Mouse (Mus musculus) urinary bladder, postnatal 0 days (tissue): ENCODE data around the gene Olfr1123. TPM values are rescaled to one million over a fixed set of nuclear protein-coding genes. Genes with fewer than 3 reads are reported as not detected.

Experiments used
- polyA plus RNA-seq: library from polyadenylated mRNA; unstranded; fragments of >200 nt; fragmentation: Nextera tagmentation; extraction: Ambion mirVana; gene quantifications from 2 replicates; pipeline ENCODE4 v1.2.1, GENCODE M21; 2015

Gene Olfr1123
- polyA plus RNA-seq: not detected in 2 replicates

DNA sequence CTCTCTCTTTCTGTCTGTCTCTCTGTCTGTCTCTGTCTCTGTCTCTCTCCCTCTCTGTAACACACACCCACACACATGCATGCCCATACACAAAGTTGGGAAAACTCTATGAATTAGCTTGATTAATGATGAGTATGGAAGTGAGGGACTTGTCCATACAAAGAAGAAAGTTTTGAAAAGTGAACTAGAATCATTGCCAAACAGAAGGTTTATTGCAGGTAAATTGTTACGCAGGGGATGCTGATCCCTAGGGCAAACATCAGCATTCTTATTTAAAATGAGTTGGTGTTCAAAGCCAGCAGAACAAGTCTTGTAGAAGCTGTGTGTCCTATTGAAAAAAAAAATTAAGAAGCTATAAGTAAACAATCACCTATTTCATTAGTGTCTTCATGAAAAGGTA, at the start of gene Olfr1123:
Gene Olfr1123, plus strand, starts transcription at position 301 of the 400 bp plus-strand sequence.

DNA sequence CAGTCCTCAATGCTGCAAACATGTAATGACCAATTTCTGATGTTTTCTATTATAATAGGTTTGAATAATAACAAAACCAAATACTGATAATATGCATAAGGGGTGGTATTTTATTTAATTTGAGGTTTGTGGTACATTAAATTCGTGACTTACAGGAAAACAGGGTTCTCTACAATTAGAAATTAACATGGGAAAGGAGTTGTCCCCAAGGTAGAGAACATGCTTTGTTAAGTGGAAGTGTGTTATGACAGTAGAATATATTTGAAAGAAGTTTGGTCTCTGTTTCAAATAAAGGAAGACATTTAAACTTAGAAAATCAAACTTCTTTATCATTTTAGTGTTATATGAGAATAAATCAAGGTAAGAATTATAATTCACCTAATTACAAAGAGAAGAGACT, 46.8 kb upstream of the Olfr1123 start, which contains the start of gene Olfr1121:
Gene Olfr1121, plus strand, starts transcription at position 301 of the 400 bp plus-strand sequence.

DNA sequence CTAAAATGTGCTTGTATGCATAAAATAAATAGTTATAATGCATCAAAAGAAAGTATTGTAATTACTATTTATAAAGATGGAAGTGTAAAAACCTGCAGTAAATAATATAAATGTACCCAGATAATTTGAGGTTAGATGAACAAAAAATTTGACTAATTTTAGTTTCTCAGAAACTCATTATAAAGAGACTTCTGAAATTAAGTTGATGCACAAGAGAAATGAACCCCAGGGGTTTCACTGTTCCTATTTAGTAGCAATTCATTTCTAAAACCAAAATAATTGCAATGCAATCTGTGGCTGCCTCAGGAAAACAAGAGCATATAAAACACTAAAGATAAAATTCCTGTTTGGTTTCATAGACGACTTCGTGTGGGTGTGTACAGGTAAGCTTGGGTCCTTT, 30.9 kb upstream of the Olfr1123 start, which contains the start of gene Olfr1122:
Gene Olfr1122, plus strand, starts transcription at position 301 of the 400 bp plus-strand sequence.

DNA sequence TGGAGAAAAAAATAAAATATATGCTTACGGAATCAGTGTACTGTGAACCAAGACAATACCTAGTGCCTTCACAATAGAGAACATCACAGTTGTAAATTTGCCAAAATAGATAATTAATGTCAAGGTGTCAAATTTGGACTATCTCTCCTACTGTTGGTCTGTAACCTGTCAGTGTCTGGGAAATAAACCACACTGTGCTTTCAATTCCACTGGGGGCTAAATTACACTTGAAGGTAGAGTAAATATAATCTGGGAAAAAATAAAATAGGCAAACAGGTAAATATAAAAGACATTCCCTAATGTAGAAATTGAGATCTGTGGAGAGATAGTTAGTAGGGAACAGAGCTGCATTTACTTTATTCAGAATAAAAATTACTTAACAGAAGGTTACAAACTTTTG, 13.5 kb downstream of the Olfr1123 start, which contains the start of gene Olfr1124:
Gene Olfr1124, plus strand, starts transcription at position 301 of the 400 bp plus-strand sequence.

DNA sequence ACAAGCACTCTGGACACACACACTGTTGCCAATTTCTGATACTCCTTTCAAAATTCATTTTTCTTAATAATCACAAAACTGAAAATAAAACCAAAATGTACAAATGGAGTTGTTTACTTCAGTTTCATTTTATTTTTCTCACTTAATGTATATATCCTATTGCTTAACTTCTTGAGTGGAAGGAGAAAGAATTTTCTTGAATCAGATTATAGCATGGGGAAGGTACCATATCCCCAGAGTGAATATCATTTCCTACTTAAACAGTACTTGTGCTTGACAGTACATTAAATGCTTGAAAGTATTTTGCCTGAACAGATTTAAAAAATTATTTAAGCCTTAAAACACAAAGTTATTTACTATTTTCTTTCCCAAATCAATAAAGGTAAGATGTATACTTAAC, 37.2 kb downstream of the Olfr1123 start, which contains the start of gene Olfr1126:
Gene Olfr1126, plus strand, starts transcription at position 301 of the 400 bp plus-strand sequence.

Other genes starting within 250 kb of the Olfr1123 start
- not detected in 2 replicates for gene Olfr1112, start 228.8 kb upstream of the Olfr1123 start, polyA plus RNA-seq
- gene Olfr1113, start 207.7 kb upstream of the Olfr1123 start, polyA plus RNA-seq: not detected in 2 replicates
- not detected in 2 replicates for gene Olfr1115, start 168.6 kb upstream of the Olfr1123 start, polyA plus RNA-seq
- gene Olfr1116, start 149.1 kb upstream of the Olfr1123 start, polyA plus RNA-seq: not detected in 2 replicates
- gene Olfr1118, start 109.1 kb upstream of the Olfr1123 start, polyA plus RNA-seq: not detected in 2 replicates
- not detected in 2 replicates for gene Olfr1120, start 61.8 kb upstream of the Olfr1123 start, polyA plus RNA-seq
- gene Olfr1121, start 46.7 kb upstream of the Olfr1123 start, polyA plus RNA-seq: not detected in 2 replicates
- gene Olfr1122, start 30.8 kb upstream of the Olfr1123 start, polyA plus RNA-seq: not detected in 2 replicates
- gene Olfr1124, start 13.6 kb downstream of the Olfr1123 start, polyA plus RNA-seq: 0.05 TPM in 1 of 2 replicates, not detected in the other
- gene Olfr1126, start 37.3 kb downstream of the Olfr1123 start, polyA plus RNA-seq: not detected in 2 replicates
- gene Pramel7, start 80.5 kb downstream of the Olfr1123 start, polyA plus RNA-seq: not detected in 2 replicates
- gene Pramel6, start 89.9 kb downstream of the Olfr1123 start, polyA plus RNA-seq: not detected in 2 replicates
- gene Olfr153, start 115.2 kb downstream of the Olfr1123 start, polyA plus RNA-seq: not detected in 2 replicates
- not detected in 2 replicates for gene Olfr1128, start 128.9 kb downstream of the Olfr1123 start, polyA plus RNA-seq
- gene Olfr1129, start 157.3 kb downstream of the Olfr1123 start, polyA plus RNA-seq: not detected in 2 replicates
- gene Olfr1130, start 189.6 kb downstream of the Olfr1123 start, polyA plus RNA-seq: not detected in 2 replicates
- not detected in 2 replicates for gene Olfr1131, start 210.5 kb downstream of the Olfr1123 start, polyA plus RNA-seq
- not detected in 2 replicates for gene Olfr1132, start 220.9 kb downstream of the Olfr1123 start, polyA plus RNA-seq
- gene Olfr1133, start 230.7 kb downstream of the Olfr1123 start, polyA plus RNA-seq: not detected in 2 replicates
- not detected in 2 replicates for gene Olfr1134, start 241.8 kb downstream of the Olfr1123 start, polyA plus RNA-seq